Mouse (Mus musculus): ENCODE measurements around the gene Selenon.

The Selenon gene

DNA sequence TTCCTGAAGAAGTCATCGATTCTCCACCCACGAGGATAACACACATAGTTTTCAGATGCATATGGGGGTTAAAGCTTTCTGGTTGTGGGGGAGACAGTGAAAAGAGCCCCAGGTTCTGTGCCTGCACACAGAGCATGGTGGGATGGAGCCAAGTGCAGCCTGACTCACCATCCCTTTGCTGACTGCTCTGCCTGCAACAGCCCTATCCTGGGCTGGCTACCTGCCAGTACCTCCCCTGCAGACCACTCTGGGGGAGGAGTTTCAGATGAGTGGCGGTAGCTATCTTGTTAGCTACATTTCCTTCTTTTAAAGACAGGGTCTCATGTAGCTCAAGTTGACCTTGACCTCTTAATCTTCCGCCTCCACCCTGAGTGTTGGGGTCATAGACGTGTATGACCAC is 26.4 kb upstream of the Selenon start:
- DNase-seq (ENCODE audit: low spot score in 2 of 2), result no peak

DNA sequence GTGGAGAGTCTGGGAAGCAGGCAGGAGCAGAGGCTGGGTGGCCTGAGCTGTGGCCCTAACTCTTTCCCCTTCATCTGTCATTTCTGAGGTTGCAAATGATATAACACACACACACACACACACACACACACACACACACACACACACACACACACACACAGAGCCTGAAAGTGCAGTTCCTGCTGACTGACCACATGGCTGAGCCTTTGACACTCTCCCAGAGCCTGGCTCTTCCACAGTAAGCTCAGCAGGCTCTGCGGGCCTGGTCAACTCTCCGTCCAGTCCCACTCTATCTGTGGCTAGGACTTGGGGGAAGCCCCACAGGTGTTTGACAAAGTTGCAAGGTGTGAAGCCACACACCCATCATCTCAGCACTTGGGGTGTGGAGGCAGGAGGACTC is 25.3 kb upstream of the Selenon start:
- DNase-seq (ENCODE audit: low spot score in 2 of 2), result no peak

DNA sequence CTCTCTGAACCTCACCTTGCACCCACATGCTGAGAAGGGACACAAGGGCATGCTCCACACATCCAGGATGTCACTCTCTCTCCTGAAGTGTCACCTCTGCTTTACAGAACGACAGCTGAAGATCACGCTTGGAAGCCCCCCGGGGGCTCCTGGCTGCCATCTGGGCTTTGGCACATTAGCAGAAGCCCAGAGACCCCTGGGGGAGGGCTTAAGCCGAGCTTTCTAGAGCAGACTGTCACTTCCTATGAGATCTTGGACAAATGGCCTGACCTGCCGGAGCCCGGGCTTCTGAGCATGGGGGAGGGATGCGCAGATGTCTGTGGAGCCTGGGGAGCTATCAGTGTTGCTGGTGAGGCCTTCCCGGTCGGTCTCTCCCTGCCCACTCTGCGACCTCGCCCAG is 23.5 kb upstream of the Selenon start:
- no peak for DNase-seq (ENCODE audit: low spot score in 2 of 2)

DNA sequence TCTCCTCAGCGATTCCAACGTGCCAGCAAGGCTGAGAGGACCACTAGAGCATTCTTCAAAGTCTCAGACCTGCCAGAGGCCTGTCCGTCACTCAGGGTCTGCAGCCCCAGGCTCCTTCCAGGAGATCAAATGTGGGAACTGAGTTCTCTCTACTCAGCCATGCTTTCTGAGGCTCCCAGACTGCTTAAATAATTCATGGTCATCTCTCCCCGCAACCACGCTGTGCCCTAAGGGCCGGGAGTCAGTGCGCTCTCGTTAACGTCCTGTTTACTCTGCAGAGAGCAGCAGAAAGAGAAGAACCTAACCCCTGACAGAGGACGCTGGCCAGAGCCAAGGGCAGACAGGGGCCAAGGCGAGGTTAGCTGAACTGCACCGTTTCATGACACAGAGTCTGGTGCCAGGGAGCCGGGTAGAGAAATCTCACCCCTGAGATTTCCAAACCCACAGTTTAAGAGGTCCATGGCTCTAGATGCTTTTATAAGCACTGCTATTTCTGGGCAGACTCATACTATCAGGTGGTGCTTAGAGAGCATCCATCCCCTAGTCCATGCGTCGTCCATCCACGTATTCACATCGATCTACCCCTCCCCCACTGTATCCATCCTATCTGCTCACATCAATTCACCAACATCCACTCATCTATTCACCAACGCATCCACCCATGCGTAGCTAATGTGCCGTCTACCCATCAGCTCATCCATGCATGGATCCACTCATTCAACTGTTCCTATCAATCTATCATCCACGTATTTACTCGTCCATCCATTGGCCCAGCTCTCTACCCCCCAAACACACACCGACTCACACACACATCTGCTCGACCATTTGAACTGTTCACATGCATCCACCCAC is 20.7 kb upstream of the Selenon start:
- no peak for DNase-seq (ENCODE audit: low spot score in 2 of 2)

DNA sequence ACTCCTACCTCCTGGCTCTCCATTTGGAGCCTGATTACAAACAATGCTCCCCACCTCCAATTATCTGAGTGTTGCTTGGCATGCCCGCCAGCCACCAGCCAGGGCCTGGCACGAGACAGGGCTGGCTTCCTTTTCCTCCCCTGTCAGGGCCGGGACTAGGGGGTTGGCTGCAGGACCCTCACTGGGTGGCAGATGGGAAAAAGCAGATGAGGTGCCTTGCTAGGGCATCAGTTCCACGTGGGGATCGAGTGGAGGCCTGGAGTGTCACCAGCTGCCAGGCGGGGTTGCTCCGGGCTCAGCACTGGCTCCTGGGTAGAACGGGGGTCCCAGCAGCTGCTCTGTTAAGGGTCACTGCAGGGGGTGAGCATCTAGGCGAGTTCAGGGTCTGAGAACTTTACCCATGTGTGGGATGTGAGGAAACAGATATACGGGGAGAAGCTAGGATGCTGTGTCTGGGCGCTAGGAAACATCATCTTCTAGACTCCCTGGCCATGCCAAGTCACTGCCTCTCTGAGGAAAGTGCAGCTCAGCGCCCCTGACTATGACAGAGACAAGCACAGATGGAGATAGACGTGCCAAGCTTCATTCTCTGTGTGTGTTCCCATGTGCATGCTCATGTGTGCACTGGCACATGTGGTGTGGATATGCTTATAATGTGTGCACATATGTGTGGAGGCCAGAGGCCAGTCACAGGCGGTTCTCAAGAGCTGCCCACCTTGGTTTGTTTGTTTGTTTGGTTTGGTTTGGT is 18.9 kb upstream of the Selenon start:
- DNase-seq (ENCODE audit: low spot score in 2 of 2), result no peak

DNA sequence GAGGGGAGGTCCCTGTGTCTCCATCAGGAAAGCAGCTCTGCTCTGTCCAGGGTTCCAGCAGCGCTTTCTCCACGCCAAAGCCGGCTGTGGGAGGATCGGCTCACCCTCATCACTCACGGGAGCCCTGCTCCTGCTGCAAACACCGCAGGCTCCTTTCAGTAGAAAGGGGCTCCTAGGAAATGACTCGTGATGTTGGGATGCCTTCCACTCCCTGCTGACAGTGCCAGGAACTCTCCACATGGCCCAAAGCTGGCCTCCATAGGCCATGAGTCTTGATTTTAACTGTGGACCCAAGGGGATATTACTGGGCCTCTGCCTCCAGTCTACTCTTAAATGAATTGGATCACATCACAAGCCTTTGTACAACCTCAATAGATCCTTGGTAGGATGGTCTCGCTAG is 17.9 kb upstream of the Selenon start:
- DNase-seq (ENCODE audit: low spot score in 2 of 2), result no peak

DNA sequence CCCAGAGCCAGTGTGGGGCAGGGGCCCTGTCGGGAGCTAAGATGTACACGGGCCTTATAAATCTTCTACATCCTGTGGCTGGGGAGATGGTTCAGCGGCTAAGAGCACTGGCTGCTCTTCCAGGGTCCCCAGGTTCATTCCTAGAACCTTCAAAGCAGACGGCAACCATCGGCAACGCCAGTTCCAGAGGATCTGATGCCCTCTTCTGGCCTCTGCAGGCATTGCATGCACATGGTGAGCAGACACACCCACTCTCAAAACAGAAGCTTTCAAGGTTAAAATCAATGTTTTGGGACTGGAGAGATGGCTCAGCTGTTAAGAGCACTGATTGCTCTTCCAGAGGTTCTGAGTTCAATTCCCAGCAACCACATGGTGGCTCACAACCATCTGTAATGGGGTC is 17.2 kb upstream of the Selenon start:
- DNase-seq (ENCODE audit: low spot score in 2 of 2), result no peak

DNA sequence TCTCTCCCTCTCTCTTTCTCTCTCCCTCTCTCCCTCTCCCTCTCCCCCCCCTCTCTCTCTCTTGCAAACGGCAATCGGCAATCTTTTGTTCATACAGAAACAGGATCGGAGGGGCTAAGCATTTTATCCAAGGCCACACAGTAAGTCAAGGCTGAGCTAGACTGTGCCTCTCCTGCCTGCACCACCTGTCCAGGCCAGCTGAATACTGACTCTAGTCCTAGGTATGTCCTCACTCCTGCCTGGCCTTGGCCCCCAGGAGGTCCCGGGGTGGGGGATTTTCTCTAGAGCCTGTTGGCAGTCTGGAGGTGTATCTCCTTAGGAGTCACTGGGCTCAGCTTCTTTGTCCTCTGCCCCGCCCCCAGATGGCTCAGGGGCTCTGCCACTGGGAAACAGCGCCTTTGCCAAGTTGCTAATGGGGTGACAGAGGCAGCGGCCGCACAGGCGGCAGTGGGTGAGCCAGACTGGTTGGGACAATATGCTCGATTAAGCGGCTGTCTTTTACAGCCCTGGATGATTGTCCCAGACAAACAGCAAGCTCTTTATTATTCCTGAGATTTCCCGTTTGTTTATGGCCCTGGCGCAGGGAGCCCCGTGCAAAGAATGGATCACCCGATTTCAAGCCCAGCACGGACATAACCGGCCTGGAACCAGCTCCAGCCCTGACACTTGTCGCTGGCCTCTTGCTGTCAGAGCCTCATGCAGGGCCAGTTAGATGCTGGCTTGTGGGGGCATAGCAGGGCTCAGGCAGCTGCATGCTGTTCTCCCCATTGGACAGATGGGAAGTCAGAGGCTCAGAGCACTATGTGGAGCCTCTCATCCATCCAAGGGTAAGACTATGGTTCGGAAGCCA is 15.6 kb upstream of the Selenon start:
- no peak for DNase-seq (ENCODE audit: low spot score in 2 of 2)

DNA sequence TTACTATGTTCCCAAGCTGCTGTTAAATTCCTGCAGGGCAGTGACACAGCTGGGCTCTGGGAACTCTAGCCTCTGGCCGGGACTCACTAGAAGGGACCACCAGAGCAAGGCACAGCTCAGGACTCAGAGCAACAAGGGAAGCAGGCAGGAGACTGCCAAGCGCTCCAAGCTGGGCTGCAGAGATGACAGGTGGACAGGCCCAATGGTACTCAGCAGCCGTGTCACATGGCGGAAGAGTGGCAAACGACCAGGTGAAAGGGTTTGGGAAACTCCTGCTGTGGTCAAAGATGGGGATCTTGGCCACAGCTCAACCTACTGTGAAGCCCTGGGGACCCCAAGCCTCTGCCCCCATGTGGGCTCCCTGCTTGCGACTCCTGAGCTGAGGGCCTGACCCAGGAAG is 12.1 kb upstream of the Selenon start:
- no peak for DNase-seq (ENCODE audit: low spot score in 2 of 2)

DNA sequence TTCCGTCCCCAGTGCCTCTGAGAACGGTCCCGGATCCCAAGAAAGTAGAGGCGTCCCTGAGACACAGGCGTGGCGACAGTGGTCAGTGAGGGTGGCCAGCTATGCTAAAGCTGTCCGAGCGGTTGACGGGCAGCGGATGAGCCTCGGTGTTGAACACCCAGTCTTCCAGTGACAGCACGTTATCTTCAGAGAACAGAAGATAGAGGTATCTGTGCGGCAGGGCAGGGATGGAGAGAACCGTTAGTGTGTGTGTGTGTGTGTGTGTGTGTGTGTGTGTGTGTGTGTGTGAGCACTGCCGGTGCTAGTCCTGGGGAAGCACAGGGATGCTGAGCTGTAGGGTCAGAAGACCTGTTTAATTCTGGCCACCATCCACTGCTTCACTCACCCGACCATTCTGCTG is 11.7 kb upstream of the Selenon start:
- no peak for DNase-seq (ENCODE audit: low spot score in 2 of 2)

DNA sequence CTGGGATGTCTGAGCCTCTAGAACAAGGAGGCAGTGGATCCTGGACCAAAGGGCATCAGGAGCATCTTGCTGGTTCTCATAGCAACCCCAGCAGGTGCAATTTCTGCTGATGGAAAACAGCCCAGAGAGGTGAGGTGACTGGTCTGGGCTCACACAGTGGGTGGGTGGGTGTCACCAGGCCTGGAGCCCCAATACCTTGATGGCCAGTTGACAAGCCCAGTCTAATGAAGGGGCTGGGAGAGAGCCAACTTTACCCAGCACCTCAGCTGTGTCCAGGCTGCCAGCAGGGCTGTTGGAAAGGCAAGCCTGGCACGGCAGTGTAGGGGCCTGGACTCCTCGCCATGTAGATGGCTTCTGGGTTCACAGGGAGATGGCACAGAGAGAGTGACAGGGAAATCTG is 10.0 kb upstream of the Selenon start:
- no peak for DNase-seq (ENCODE audit: low spot score in 2 of 2)

DNA sequence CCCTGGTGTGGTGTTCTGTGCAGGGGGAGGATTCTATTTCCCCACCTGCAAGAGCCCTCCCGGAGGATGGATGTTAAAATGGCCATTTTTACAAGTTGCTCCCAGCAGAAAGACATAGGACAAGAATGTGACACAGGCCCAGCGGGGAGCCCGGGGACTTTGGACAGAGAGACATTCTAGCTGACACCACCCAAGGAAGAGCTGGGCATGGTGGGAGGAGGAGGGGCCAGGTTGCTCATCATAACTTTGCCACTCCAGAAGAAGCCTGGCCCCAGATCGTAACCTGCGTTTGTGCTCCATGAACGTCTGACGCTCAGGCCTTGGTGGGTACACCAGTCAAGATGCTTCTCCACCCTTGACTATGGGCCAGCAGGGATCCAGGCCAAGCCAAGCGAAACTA is 8.7 kb upstream of the Selenon start:
- no peak for DNase-seq (ENCODE audit: low spot score in 2 of 2)

DNA sequence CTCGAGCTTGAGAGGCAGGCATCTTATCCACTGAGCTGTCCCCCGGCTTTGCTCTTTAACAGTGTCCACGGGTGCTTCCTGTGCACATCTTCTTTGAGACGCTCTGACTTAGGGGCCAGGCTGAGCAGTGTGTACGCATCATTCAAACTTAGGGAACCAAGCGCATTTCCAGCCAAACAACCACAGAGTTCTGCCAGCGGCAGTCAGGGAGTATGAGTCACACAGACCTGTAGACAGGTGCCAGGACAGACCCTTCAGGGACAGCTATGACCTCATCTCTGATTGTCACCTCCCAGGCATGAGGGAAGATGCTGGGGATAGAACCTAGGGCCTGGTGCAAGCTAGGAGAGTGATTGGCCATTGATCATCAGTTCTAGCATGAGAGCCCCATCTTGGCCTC is 7.2 kb upstream of the Selenon start:
- no peak for DNase-seq (ENCODE audit: low spot score in 2 of 2)

DNA sequence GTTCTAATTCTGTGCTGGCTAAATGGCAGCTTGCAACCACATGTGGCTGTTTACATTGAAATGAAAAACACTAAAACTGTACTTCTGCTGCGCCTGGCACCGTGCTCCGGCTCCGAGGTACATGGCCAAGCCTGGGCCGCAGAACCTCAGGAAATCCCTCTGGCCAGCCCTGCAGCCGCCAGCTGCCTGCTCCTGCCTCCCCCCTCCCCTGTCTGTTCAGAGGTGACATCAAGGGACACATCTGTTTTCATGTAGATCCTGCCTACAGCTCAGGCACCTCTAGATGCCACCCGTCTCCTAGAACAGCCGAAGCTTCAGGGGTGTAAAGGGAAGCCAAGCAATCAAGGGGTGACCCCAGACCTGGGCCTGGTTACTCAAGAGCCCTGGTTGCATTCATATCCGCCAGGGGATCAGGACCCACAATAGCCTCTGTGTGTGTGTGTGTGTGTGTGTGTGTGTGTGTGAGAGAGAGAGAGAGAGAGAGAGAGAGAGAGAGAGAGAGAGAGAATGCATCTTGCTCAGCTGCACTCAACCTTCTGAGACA is 6.7 kb upstream of the Selenon start:
- no peak for DNase-seq (ENCODE audit: low spot score in 2 of 2)

DNA sequence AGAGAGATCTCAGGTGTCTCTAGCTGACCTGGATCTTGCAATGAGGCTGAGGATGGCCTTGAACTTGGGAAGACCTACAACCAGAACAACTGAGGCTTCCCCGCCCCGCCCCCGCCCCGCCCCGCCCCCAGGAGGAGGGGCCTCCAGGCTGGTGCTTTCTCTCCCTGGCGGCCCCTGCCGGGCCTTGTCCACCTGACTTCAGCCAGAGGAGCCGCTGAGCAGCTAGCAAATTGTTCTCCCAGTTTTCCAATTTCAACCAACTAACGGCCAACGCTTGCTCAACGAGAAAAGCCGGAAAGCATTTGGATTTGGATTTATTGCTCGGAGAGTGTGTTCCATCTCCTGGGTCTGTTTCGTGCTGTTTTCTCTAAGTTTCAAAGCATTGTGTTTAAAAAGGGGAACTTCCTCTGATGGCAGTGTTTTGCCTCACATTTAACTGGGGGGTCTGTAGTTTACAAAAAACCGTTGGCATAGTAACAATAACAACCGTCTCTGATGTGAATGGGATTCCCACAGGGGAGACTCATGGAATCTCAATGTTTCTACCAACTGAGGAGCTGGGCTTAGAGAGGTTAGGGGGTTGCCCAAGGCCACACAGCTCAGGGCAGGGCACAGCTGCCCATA is 5.8 kb upstream of the Selenon start:
- no peak for DNase-seq (ENCODE audit: low spot score in 2 of 2)

DNA sequence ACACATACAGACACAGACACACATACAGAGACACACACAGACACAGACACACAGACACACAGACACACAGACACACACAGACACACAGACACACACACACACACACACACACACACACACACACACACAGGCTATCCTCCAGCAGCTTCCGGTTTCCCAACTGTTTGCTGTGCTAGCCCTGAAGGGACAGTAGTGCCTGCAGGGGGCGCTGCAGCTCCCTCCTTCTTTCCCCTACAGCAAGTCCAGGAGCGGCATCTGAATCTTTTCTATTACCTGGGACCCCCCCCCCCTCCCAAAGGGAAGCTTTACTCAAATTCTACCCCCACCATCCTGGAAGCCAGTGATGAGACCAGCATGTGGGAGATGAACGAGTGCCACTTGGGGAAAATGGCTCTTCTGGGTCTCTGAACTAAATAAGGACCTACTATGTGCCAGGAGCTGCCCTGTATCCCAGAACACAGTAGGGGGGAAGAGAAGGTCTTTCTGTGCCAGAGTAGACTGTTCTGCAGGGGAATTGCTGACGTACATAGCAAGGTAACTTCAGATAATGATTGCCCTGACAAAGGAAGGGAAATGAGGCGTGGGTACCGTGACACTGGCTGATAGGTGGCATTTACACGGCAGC is 4.1 kb upstream of the Selenon start:
- no peak for DNase-seq (ENCODE audit: low spot score in 2 of 2)

DNA sequence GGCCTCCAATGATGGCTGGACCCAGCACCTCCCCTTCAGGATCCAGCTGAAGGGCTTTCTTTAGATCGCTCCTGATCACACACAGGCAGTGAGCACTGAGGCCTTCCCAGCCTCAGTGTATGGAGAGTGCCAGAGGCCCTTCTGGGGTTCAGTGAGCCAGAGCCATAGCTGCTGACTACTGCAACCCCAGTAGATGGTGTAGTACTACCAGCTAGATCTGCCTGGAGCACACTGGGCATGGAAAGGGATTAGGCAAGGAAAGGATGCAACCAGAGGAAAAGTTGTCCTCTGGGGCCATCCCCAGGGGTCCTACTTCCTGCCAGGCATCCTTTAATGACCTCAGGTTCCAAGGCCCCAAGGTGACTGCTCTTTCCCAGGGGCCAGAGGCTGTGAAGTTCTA is 1.7 kb upstream of the Selenon start:
- DNase-seq (ENCODE audit: low spot score in 2 of 2), result no peak

DNA sequence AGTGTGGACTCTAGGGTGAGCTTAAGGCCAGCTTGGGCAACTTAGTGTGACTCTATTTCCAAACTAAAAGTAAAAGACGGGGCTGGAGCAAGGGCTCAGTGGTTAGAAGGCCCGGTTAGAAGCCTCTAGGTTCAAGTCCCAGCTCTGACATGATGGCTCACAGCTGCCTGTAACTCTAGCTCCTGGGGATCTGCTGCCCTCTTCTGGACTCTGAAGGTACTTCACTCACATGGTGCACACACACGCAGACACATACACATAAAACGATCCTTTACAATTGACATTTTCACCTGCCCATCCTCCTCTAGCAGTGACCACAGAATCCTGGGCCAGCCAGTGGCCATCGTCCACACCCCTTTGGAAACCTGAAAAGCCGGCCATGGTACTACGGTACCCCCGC is 2.1 kb downstream of the Selenon start:
- DNase-seq (ENCODE audit: low spot score in 2 of 2), result no peak

DNA sequence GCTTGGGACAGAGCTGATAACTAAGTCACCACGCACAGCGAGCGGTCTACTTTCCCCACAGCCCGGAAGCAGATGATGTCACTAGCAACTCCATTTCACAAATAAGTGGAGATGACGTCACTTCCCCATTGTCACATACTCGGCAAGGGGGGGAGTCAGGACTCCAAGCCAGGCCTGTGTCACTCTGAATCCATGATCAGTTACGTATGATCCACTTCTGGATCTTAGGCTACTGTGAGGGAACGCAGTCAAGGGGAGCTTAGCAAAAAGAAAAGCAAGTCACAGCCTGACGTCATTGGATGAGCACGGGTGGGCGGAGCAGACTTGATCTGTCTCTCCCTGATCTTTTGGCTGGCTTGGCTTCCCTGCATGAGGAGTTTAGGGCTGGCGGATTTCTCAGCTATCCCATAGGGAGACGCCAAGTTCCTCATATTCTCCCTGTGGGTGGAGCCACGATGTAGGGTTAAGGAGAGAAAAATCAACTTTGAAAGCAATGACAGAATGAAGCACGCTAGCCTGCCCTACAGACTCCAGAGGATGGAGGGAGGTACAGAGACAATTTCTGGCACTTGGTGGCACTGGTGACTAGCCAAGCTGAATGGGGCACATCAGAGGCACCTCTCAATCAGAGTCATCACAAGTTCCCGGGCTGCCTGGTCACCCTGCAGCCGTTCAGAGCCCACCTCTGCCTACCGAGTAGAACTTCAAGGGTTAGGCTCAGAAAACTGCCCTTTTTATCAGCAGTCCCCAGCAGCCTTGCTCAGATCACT is 3.6 kb downstream of the Selenon start:
- DNase-seq (ENCODE audit: low spot score in 2 of 2), result no peak
